Mouse (Mus musculus): ENCODE measurements around the gene Rras.

Gene Rras

DNA sequence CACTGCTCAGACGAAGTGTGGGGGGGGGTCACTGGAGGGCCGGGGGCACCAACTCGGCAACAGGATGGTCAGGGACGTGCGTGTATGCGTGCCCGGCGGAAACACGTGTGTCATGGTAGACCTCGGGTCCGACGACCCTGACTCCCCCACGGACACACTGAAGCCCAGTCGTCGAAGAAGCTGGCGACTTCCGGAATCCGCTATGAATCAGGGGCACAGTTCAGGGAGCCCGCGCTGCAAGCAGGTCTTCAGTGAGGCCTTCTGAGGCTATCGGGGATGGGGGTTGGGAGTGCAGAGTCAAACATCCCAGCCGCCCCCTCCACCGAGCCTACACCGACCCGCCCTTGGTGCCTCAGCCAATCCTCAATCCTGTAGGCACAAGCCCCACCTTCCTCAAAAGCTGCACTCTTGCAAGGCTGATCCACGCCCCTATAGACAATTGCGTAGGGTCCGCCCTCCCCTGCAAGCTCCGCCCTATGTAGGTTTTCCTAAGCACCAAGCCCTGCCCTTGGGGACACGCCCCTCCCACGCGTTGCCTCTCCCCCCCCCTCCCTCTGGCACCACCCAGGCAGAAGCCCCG is 36.3 kb downstream of the Rras start:
- peak; percentile 93 for DNase-seq

GRCm38 (mm10) chr7:45056329-45056971 is 38.7 kb downstream of the Rras start:
- DNase-seq = no peak

DNA sequence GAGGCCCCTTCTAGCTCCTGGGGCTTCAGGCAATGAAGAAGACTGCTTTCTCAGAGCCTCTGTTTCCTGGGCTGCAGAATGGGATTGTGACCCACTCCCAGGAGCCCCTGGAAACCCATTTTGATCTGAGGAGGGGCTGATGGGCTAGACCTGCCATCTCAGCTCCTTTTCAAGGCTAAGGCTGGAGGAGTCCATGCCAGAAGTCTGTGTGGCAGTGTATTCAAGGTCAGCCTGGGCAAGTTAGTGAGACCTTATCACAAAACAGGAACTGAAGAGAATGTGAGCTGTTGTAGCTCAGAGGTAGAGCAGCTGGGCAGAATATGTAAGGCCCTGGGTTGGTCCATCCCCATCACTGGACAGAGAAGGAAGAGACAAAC is 39.2 kb downstream of the Rras start:
- no peak for DNase-seq

- no peak for DNase-seq
Measured at GRCm38 (mm10) chr7:45058607-45059571, 41.1 kb downstream of the Rras start.

DNA sequence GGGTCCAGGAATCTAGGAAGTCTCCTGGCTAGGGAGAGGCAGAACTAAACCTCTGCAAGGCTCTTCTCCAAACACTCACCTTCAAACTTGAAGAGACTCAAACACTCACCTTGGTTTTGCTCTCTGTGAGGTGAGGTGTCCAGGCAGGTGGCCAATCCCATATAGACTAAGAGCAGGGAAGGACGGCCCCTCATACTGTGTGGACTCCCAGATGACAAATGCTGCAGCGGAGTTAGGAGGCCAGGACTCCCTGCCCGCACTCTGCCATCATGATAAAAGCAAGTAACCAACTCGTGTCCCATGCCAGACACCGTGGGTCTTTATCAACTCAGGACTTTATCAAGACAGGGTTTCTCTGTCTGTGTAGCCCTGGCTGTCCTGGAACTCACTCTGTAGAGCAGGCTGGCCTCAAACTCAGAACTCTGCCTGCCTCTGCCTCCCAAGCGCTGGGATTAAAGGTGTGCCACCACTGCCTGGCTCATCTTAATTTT is 42.9 kb downstream of the Rras start:
- DNase-seq = no peak

GRCm38 (mm10) chr7:45061532-45062075 is 43.8 kb downstream of the Rras start:
- DNase-seq = peak; percentile 64

GRCm38 (mm10) chr7:45062239-45062835 is 44.6 kb downstream of the Rras start, which contains the start of the genes Nosip and Prrg2:
Gene Nosip (plus strand): TSS chr7:45062429.
Gene Prrg2 (minus strand): TSS chr7:45062677.
- DNase-seq = peak; percentile 95

DNA sequence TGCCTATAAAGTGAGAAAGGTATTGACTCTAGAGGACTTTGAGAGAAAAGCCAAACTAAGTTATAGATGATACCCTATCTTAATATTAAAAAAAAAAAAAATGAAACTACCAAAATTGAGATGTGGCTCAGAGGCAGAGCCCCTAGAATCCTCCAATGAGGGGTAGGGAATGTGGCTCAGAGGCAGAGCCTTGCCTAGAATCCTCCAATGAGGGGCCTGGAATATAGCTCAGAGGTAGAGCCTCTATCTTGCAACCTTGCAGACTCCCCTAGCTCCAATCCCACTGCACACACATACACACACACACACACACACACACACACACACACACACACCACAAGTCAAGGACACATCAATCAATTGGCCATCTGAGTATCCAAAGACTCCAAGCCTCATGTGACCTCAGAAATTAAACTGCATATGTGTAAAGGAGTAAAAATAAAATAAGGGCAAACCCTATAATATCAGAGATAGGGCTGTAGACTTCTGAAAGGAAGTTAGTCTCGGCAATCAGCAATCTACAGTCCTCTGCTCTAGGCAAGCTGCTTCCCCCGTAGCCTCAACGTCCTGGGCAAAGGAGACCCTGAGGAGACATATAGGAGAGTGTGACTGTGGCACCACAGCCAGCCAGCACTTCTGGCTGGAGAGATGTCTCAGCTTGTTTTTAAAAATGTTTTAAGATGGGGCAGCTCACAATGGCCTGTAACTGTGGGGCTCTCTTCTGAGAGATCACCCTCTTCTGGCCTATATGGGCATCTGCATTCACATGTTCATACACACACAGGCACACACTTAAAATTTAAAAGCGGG is 49.6 kb downstream of the Rras start:
- no peak for DNase-seq

DNA sequence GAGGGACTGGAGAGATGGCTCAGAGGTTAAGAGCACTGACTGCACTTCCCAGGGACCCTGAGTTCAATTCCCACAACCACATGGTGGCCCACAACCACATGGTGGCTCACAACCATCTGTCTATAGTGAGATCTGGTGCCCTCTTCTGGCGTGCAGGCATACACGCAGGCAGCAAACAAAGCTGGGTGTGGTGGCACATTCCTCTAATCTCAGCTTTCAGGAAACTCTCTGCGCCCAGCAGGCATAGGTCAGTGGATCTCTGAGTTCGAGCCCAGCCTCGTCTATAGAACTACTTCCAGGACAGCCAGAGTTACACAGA is 50.2 kb downstream of the Rras start:
- peak; percentile 58 for DNase-seq

DNA sequence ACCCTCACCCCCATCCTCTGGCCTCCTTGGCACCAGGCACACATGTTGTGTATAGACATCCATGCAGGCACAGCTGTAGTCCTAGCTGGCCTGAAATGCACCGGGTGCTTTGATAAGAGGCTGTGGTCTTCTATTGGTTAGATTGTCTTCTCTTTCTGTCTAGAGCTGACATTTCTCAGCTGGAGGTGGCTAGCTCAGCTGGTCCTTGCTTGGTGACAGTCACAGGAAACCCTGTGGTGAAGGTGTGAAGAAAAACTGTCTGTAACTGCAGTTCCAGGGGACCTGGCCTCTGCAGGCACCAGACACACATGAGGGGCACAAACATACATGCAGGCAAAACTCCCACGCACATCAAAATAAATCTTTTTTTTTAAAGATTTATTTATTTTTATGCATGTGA is 51.9 kb downstream of the Rras start:
- no peak for DNase-seq

Measured in lung, postnatal 14 days (tissue).